Mouse (Mus musculus) kidney, adult 2 months (tissue): ENCODE measurements at regions not wholly inside any gene's neighbourhood (a gene's known extent, or its start where the extent isn't known, plus 50 kb on each side); places are given as distances from the start of the nearest gene placed in this dataset.

Experiments used
- DNase-seq: peaks from one replicate; pipeline ENCODE4 v3.0.0; 2021
- H3K27ac ChIP-seq: fragments of 200-500 bp; 2 replicates; pipeline ENCODE4 v1.5.1; 2012; ENCODE audit warnings: low read depth, low read length, control low read depth, inconsistent platforms; ENCODE audit not compliant: insufficient read depth
- H3K27me3 ChIP-seq: fragments of 200-500 bp; replicated peaks from 2 replicates; pipeline ENCODE4 v1.6.1; 2012; ENCODE audit warnings: mild to moderate bottlenecking, moderate library complexity, low read length, inconsistent platforms; ENCODE audit not compliant: control insufficient read depth, insufficient read depth
- H3K36me3 ChIP-seq: fragments of 200-500 bp; 2 replicates; pipeline ENCODE4 v1.6.1; 2012; ENCODE audit warnings: mild to moderate bottlenecking, moderate library complexity, low read length, inconsistent platforms; ENCODE audit not compliant: control insufficient read depth, insufficient read depth
- H3K4me1 ChIP-seq: fragments of 200-500 bp; 2 replicates; pipeline ENCODE4 v1.6.1; 2011; ENCODE audit warnings: low read length; ENCODE audit not compliant: control insufficient read depth, insufficient read depth
- H3K4me3 ChIP-seq: fragments of 200-500 bp; 2 replicates; pipeline ENCODE4 v1.5.1; 2011; ENCODE audit warnings: mild to moderate bottlenecking, low read depth, low read length, control low read depth; ENCODE audit not compliant: insufficient read depth
- CTCF ChIP-seq: fragments of 200-500 bp; conservative IDR thresholded peaks from 2 replicates; pipeline ENCODE4 v1.5.1; 2011; ENCODE audit warnings: low read depth, mild to moderate bottlenecking, control low read depth, low read length, moderate library complexity, mixed read lengths; ENCODE audit not compliant: insufficient read depth, insufficient read length
- POLR2A ChIP-seq: fragments of 200-500 bp; IDR thresholded peaks from one replicate; pipeline ENCODE4 v1.6.1; 2011; ENCODE audit warnings: low read depth, low read length, control low read depth
- WGBS: fragments of 180-500 bp; shearing (Covaris S2); methylation state at CpG from one replicate; pipeline ENCODE4 v1.1.7; 2018; 5-methylcytosine and 5-hydroxymethylcytosine counted together

DNA sequence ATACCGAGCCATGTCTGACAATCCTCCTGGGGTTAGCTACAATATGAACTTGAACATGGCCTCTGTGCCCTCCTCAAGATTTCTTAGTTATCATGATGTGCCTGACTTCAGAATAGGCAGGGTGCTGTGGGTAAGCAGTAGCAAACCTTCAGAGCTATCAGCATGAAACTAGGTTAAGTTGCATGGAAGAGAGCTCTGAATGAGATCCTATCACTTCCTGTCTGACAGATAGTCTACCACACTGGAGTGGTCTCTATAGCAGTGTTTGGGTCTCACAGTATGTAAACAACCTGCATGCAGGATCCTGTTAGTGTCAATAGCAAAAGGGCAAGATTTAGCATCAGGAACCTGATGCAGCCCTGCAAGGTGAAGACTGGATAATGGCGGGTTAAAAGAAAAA, 1092.3 kb downstream of the Gsdmc2 start:
- Histone ChIP-seq H3K4me1 (no peaks in the 10 kb centered on the region), H3K27ac (no peak overlapping the region), H3K4me3 (no peak overlapping the region), H3K27me3 (no peaks in the 10 kb centered on the region), H3K36me3 (no peaks in the 10 kb centered on the region)
- WGBS: 95% methylated on average over 2 of the region's 2 CpGs
- DNase-seq: no peak
- TF ChIP-seq POLR2A (no peak), CTCF (no peak)

DNA sequence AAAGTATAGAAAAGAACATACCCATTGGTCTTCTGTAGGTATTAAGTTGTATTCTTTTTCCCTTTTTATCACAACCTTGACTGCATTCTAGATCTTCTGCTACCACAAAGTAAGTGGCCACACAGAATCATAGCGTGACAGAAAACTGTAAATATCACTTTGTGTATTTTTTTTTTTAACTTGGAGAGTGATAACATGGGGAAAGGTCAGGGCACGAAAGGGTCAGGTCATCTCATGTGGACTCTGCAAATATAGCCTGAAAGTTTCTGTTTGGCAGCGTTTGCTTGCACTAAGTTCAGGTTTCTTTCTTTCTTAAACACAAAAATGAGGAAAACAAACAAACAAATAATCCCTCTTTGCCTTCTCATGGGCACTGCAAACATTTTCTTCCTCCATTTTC, 1101.1 kb downstream of the Gsdmc2 start:
- H3K4me3 ChIP-seq: no peak overlapping the region
- H3K27ac ChIP-seq: no peak overlapping the region
- TF ChIP-seq POLR2A: no peak
- TF ChIP-seq CTCF: no peak
- H3K4me1 ChIP-seq: no peaks in the 10 kb centered on the region
- 85% methylated on average over 3 of the region's 3 CpGs for WGBS
- no peaks in the 10 kb centered on the region for H3K36me3 ChIP-seq
- H3K27me3 ChIP-seq: no peaks in the 10 kb centered on the region
- DNase-seq: no peak

DNA sequence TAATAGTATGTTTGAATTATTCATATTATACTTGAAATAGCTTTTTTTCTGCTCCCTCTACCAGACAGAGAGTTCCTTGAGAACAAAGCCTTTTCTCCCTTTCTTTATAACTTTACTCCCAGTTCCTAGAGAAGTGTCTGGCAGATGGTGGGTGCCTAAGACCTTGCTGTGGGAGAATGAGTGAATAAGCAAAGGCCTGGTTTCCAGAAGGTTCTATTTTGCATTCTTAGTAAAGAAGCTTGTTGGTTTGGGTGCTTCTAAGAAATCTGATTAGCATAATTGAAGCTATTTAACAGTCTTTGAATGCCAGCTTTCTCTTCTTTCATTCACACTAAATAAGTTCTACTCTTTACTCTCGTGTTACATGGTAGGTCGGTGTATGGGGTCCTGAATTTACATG, 1104.2 kb downstream of the Gsdmc2 start:
- WGBS: 82% methylated on average over 2 of the region's 2 CpGs
- H3K27ac ChIP-seq: no peak overlapping the region
- H3K36me3 ChIP-seq: no peaks in the 10 kb centered on the region
- no peaks in the 10 kb centered on the region for H3K27me3 ChIP-seq
- no peaks in the 10 kb centered on the region for H3K4me1 ChIP-seq
- TF ChIP-seq CTCF (no peak), POLR2A (no peak)
- H3K4me3 ChIP-seq: no peak overlapping the region
- DNase-seq: no peak

DNA sequence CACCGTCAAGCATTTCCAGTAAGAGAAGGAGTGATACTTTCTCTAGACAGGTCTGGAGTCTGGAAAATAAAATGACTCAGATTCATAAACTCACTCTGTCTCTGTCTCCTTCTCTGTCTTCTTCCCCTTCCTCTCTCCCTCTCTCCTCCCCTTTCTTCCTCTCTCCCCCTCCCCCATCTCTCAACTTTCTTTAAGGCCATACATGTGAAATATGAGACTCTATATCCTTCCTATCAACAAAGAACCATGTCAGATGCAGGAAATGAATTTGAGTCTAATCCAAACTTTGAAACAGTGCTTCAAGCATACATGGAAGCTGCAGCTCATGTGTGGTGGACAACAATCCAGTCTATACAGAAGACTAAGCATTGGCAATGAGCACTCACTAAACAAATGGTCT, 1109.6 kb downstream of the Gsdmc2 start:
- 75% methylated on average over 1 of the region's 1 CpGs for WGBS
- H3K27ac ChIP-seq: no peak overlapping the region
- no peaks in the 10 kb centered on the region for H3K4me1 ChIP-seq
- H3K4me3 ChIP-seq: no peak overlapping the region
- no peak for DNase-seq
- no peak for TF ChIP-seq CTCF
- no peak for TF ChIP-seq POLR2A
- H3K36me3 ChIP-seq: no peaks in the 10 kb centered on the region
- no peaks in the 10 kb centered on the region for H3K27me3 ChIP-seq

DNA sequence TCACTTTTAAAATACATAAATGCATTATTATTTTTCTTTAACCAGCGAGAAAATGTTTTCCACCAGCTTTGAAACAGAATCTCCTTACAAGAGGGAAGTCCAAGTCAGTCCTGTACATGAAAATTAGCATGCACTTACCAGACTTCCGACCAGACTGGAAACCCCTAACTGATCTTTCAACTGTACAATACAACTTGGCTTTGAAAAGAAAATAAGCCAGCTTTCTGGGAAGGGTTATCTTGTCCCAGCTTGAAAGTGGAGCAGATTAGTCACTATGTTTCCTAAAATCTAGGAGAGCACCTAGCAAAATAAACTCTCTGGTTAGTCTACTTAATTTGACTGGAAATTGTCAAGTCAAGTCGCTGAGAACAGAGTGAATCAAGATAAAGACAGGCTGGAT, 1110.1 kb downstream of the Gsdmc2 start:
- no peak for DNase-seq
- WGBS: 77% methylated on average over 3 of the region's 3 CpGs
- Histone ChIP-seq H3K4me3 (no peak overlapping the region), H3K4me1 (no peaks in the 10 kb centered on the region), H3K27me3 (no peaks in the 10 kb centered on the region), H3K27ac (no peak overlapping the region), H3K36me3 (no peaks in the 10 kb centered on the region)
- no peak for TF ChIP-seq POLR2A
- no peak for TF ChIP-seq CTCF

DNA sequence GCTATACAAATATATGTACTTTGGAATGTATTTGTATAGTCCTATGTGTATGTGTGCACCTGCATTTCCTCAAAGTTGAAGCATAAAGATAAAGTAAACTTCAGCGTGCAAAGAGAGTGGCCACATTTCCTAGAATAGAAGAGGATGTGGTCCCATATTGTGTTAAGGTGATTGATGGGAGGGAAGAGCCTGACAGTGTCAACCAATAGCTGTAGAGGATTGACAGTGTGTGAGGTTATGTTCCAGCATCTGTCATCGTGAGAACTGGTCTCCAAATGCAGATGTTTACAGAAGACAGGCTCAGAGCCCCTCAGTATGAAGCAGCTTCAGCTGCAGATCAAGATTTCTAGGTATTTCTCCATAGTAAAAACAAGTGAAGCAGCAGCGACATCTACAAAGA, 1114.5 kb downstream of the Gsdmc2 start:
- no peak for DNase-seq
- 71% methylated on average over 3 of the region's 3 CpGs for WGBS
- no peaks in the 10 kb centered on the region for H3K27me3 ChIP-seq

DNA sequence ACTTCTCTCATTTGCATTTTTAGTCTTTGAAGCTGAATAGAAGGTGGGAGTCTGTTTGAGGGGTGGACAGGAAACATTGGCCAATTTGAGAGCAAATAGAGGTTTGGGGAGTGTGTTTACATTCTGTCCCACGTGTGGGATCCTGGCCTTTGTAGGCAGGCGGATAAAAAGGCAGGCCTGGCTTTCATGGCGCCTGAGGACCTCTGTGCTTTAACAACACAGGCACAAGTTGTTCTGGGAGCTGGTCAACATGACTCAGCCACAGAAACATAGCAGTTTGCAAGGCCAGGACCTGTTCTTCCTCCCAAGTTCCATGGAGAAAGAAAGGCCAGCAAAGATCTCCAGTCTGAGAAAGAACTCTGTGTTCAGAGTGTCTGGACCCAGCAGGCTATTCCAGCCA, 1130.7 kb downstream of the Gsdmc2 start:
- Histone ChIP-seq H3K4me1 (peaks cover 3% of the 10 kb centered on the region; the same call in 1 of the 2 replicates), H3K36me3 (no peaks in the 10 kb centered on the region), H3K4me3 (no peak overlapping the region), H3K27ac (no peak overlapping the region), H3K27me3 (no peaks in the 10 kb centered on the region)
- no peak for DNase-seq
- WGBS: 79% methylated on average over 3 of the region's 3 CpGs
- TF ChIP-seq POLR2A: no peak
- TF ChIP-seq CTCF: no peak

More for the DNA sequence above, 1114.5 kb downstream of the Gsdmc2 start:
- Histone ChIP-seq H3K36me3 (no peaks in the 10 kb centered on the region), H3K4me1 (no peaks in the 10 kb centered on the region), H3K27ac (no peak overlapping the region), H3K4me3 (no peak overlapping the region)
- TF ChIP-seq CTCF: no peak
- TF ChIP-seq POLR2A: no peak
